In genomic region chr16:35179082-35179481, GRCm38 (mm10) we compare ENCODE assay signal across 8 mouse cellular contexts. TPM values are rescaled to one million over a fixed set of nuclear protein-coding genes. Genes with fewer than 3 reads are reported as not detected.
DNase-seq lines count a peak whose midpoint lies in the region; ATAC-seq and TF ChIP-seq lines count a peak whose summit lies in the region.

No protein-coding gene starts in this region.

- ATAC-seq in intestine, postnatal 0 days: no peak

- H3K27me3 ChIP-seq in intestine, postnatal 0 days (replicated peaks; ENCODE audit: control insufficient read depth, insufficient read depth, low read length): no peaks in the 10 kb centered on the region

- H3K4me2 ChIP-seq in intestine, postnatal 0 days (replicated peaks; ENCODE audit: low read depth): no peak overlapping the region

- H3K4me1 ChIP-seq in lung, adult 2 months (ENCODE audit: control insufficient read depth, insufficient read depth, low read length): no peaks in the 10 kb centered on the region
- no peaks in the 10 kb centered on the region for H3K4me1 ChIP-seq in intestine, postnatal 0 days (replicated peaks; ENCODE audit: control insufficient read depth, insufficient read depth, low read length)

- no peak overlapping the region for H3K9ac ChIP-seq in intestine, postnatal 0 days (ENCODE audit: low read depth, low read length)

- no peaks in the 10 kb centered on the region for H3K9me3 ChIP-seq in intestine, postnatal 0 days (ENCODE audit: control insufficient read depth)

- WGBS in lung, adult 2 months: 39% methylated on average over 8 of the region's 8 CpGs
- 53% methylated on average over 8 of the region's 8 CpGs for WGBS in intestine, postnatal 0 days

- no peak overlapping the region for H3K27ac ChIP-seq in intestine, postnatal 0 days (ENCODE audit: low read depth, low read length)

- no peaks in the 10 kb centered on the region for H3K36me3 ChIP-seq in intestine, postnatal 0 days (ENCODE audit: control insufficient read depth, insufficient read depth)

- peak; percentile 56 to 61 for DNase-seq in layer of hippocampus, postnatal 10 days (ENCODE audit: low spot score in 2 of 2)
- DNase-seq in layer of hippocampus, adult 9-11 months: no peak
- DNase-seq in adrenal gland, postnatal 25 days: peak; percentile 85
- DNase-seq in gastrocnemius, postnatal 25 days: peak; percentile 58
- peak; percentile 16 for DNase-seq in lung, adult 2 months
- no peak for DNase-seq in thymus, postnatal 10 days (ENCODE audit: low spot score in 2 of 2)
- no peak for DNase-seq in embryo, embryonic 9.5 days (ENCODE audit: extremely low spot score)

- H3K4me3 ChIP-seq in lung, adult 2 months (replicated peaks; ENCODE audit: extremely low read depth, low read depth, low read length): no peak overlapping the region
- H3K4me3 ChIP-seq in intestine, postnatal 0 days (ENCODE audit: low read depth, low read length): no peak overlapping the region

- TF ChIP-seq CTCF in lung, adult 2 months (IDR thresholded peaks at IDR 0.05; ENCODE audit: insufficient read depth, low read length): no peak
- TF ChIP-seq CTCF in intestine, postnatal 0 days (IDR thresholded peaks at IDR 0.05; ENCODE audit: low read depth): no peak

- no peak for TF ChIP-seq POLR2A in lung, adult 2 months (IDR thresholded peaks at IDR 0.05; ENCODE audit: borderline replicate concordance, extremely low read depth, low read depth, low read length)

RNA-seq across cellular contexts. Expression of gene Adcy5, which starts 24.4 kb away (rescaled TPM):
- total RNA-seq in layer of hippocampus, postnatal 10 days (2021): 10 to 100 TPM; 68.7 to 73.4 TPM
- total RNA-seq in adrenal gland, postnatal 25 days (2021): 4.6 and 7.2 TPM in 2 replicates
- total RNA-seq in gastrocnemius, postnatal 25 days (2021): 1 to 10 TPM; 1.2 to 4.1 TPM
- polyA plus RNA-seq in lung, adult 2 months (2012; rRNA removed): 17.5 and 18.3 TPM in 2 replicates
- 1.8 and 2.0 TPM in 2 replicates for polyA plus RNA-seq in intestine, postnatal 0 days (2015; fragmentation: Nextera tagmentation; extraction: Ambion mirVana)

Comparison
In these comparisons a context has a peak if more than half of its experiments do, and no peak if none do; other contexts are left out.
1. DNase-seq: peak in layer of hippocampus, postnatal 10 days (2 of 2), adrenal gland, postnatal 25 days (single experiment), gastrocnemius, postnatal 25 days (single experiment) and lung, adult 2 months (single experiment); none in layer of hippocampus, adult 9-11 months (single experiment), thymus, postnatal 10 days (0 of 2) and embryo, embryonic 9.5 days (single experiment).